Mouse (Mus musculus) adrenal gland (tissue): ENCODE results near the gene Fn3krp.

Experiments
- intact Hi-C: fragments of 180-260 bp; cut with DNase I; formaldehyde crosslinking; loops from one replicate; pipeline ENCODE4 v1.15.1; 2025
- long read RNA-seq, 2 experiments: library from polyadenylated mRNA; unstranded; transcript quantifications; one replicate each; pipeline ENCODE4 v2.0.0; 2020; ENCODE audit warnings: borderline replicate concordance in 1 of 2; ENCODE audit not compliant: insufficient replicate concordance in 1 of 2

Fn3krp gene
- long read RNA-seq, experiment 1, partial matches to known transcripts: 0 of 2 reads
- long read RNA-seq, experiment 1, other reads (novel, unspliced or antisense): 2 of 2 reads
- long read RNA-seq, experiment 2, partial matches to known transcripts: 0 of 1 reads
- long read RNA-seq, experiment 2, other reads (novel, unspliced or antisense): 1 of 1 reads

GRCm38 (mm10) chr11:121420830-121421552, at the start of gene Fn3krp:
Fn3krp (plus strand) TSS chr11:121421401.
- intact Hi-C loops: no loop called here

- intact Hi-C loops: no loop called here
Measured at GRCm38 (mm10) chr11:121373305-121373704, 47.9 kb upstream of the Fn3krp start.

DNA sequence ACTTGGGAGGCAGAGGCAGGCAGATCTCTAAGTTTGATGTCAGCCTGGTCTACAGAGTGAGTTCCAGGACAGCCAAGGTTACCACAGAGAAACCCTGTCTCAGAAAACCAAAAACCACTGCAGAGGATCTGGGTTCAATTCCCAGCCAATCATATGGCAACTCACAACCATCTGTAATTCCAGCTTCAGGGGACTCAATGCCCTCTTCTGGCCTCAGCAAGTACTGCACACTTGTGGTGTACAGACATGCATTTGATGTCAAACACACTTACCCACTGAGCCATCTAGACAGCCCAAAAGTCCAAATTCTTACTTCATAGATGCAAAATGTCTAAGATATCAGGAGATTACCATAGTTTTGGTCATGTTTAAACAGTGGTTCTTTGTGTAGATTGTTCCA, 42.6 kb upstream of the Fn3krp start:
- intact Hi-C loops: no loop called here

DNA sequence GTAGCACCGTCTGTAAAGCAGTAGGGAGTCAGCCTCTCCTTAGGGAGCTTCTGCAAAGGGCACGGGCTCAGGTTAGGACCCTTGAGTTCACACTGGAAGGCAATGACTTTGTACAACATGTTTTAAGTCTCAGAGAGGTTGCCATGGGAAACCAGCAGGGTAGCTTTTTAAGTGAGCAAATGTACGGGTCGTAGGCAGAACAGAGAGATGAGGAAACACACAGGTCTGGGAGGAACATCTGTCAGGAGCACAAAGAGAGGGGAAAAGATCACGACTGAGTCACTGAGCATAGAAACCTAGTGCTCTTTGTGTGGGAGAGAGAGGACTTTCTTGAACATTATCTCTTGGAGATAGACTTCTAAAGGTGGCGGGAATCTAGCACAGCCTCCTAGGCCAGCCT, 40.9 kb upstream of the Fn3krp start:
- intact Hi-C loops: no loop called here

DNA sequence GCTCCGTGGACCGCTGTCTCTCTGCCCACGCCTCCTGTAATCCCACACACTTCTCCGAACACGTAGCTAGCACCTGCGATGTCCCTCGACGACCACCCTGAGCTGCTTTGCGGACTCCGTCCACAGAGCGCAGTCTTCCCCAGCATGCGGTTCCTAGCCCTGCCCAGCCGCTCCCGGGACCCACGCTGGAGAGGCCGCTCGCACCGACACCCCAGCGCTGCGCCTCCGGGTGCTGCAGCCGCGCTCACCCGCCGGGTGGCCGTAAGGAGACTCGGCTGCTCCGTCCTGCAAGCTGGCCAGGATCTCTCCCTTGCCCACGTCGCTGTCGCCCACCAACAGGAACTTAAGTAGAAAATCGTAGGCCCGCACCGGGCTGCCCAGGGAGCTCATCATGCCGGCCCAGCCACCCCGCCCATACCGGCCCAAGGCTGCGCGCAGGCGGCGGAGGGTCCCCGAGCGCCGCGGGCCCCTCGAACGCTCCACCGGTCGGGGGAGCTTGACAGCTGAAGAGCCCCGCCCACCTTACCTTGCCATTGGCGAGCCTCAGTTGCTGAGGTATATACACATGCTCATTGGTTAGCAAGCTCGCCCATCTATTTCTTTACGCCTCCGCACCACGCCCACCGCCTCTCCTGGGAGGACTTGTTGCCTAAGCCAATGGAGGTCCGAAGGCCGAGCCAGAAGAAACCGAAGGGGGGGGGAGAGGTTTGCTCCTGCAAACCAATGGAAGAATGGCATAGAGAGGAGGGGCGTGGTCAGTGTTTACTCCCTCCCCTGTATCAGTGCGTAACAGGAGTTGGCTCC, 33.2 kb upstream of the Fn3krp start, which contains the start of gene Rab40b:
Rab40b (minus strand) TSS at position 502 of the 804 bp plus-strand sequence.
- intact Hi-C loops: no loop called here

DNA sequence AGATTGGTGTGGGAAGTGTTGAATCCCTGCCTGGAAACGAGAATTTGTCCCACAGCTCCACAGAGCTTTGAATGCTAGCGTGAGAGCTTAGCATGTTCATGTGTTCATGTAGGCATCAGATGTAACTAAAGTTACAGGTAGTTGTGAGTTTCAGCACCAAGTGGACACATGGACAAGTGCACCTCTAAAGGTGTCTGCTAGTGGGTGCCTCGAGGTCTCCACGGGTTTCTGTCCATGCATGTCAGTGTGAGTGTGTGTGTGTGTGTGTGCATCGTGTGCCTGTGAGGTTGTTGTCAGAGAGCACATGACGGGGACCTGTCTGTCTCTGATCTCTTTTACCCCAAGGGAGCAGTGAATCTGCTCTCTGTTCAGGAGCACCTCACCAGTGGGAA, 32.7 kb upstream of the Fn3krp start:
- intact Hi-C loops: no loop called here

DNA sequence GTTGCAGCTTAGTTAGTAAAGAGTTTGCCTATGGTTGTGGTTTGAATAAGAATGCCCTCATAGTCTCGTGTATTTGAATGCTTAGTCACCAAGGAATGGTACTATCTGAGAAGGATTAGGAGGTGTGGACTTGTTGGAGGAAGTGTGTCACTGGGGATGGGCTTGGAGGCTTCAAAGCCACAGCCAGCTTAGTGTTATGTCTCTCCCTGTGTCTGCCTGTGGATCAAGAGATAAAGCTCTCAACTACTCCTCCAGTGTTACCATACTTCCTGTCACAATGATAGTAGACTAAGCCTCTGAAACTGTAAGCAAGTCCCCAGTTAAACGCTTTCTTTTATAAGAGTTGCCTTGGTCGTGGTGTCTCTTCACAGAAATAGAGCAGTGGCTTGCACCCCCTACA, 30.4 kb upstream of the Fn3krp start:
- intact Hi-C loops: no loop called here

GRCm38 (mm10) chr11:121392405-121392804, 28.8 kb upstream of the Fn3krp start:
- intact Hi-C loops: no loop called here

DNA sequence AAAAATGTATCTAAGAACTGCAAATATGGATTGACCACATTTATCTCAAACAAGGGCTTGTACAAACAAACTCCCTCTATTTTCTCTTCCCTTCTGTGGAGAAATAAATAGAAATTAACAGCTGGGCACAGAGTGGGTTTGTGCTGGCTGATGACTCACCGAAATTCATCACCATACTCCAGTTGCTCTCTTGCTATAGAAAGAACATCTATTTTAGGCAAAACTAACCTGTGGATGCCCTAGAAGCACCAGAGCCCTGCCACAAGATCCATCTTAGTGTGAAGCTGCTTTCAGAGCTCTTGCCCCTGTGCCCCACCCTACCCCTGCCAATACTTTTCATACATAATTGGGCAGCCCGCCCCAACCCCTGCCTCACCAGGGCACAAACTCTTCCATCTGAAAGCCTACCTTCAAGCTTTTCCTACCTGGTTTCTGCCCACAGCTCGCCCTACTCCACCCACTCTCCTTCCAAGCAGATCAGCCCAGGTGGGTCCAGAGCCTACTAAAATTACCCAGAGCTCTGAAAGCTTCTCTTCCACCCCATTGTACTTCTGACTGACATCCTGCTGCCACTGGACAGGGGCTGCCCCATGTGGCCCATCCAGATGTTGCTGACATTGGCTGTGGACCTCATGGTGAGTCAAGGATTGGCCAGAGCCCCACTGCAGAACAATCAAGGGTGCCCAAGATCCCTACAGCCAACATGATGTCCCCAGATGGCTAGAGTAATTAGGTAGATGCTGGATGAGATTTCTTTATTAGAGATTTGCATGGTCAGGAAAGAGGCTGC, 13.6 kb upstream of the Fn3krp start:
- intact Hi-C loops: no loop called here

DNA sequence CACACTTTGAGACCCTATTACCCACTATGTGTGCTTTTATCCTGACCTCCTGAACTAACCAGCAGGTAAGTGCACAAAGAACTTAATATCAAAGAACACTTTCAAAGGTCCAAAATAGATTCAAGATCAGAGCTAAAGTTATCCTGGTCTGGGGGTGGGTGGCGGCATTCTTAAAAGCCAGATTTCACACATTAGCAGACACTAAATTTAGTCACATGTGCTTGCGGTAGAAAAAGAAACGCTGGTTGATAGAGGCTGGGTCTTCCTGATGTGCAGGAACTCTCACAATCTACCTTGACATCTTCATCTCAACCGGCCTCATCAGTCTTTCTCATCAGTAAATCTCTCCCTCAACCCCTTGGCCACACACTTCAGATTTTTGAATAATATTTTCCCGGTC, 6.4 kb upstream of the Fn3krp start:
- intact Hi-C loops: loop anchor here (5.0 kb wide), 1 partner anchor 57 kb away; no protein-coding TSS in a partner anchor

DNA sequence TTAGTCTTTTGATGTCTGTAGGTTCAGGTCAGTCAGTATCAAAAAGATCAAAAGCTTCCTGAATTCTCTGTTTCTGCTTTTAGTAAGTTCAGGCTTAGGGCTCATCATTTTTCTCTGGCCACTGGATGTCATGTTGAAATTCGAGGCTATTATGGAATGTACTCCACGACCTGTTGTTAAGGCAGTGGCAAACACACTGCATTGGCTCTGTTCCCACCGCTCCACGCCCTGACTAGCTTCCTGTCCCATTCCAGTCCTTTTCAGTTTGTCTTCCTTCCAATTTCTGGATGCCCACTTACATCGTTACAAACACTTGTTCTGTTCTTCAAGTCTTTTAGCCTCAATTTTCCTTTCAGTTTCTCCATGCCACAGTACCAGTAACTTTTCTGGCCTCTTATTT, 5.8 kb upstream of the Fn3krp start:
- intact Hi-C loops: loop anchor here (5.0 kb wide), 1 partner anchor 58 kb away; no protein-coding TSS in a partner anchor

GRCm38 (mm10) chr11:121417971-121418370, 3.2 kb upstream of the Fn3krp start:
- intact Hi-C loops: loop anchor here (5.0 kb wide), 1 partner anchor 61 kb away; no protein-coding TSS in a partner anchor

GRCm38 (mm10) chr11:121418932-121419331, 2.3 kb upstream of the Fn3krp start:
- intact Hi-C loops: loop anchor here (5.0 kb wide), 1 partner anchor 62 kb away; no protein-coding TSS in a partner anchor

DNA sequence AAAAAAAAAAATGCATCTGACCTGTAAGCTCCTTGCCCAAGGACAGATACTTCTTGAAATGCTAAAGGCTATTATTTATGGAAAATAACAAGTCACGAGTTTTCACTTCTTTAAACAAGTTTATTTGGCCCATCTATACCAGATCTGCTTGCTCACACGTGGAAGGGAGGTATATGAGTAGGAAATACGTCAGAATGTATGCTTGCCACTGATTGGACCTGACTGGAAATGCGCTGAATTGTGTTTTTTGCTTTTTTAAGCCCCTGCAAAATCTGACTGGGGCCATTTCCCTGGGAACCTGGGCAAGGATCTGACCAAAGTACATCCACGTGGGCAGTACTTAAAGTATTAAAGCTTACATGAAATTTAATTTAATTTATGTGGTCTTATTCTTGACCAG, 822 bp upstream of the Fn3krp start:
- intact Hi-C loops: no loop called here

GRCm38 (mm10) chr11:121421553-121422173, 462 bp downstream of the Fn3krp start:
- intact Hi-C loops: no loop called here

GRCm38 (mm10) chr11:121433397-121433796, 12.2 kb downstream of the Fn3krp start:
- intact Hi-C loops: no loop called here

GRCm38 (mm10) chr11:121434156-121435155, 13.3 kb downstream of the Fn3krp start, which contains the start of gene Fn3k:
Fn3k (plus strand) TSS chr11:121434913.
- intact Hi-C loops: no loop called here

DNA sequence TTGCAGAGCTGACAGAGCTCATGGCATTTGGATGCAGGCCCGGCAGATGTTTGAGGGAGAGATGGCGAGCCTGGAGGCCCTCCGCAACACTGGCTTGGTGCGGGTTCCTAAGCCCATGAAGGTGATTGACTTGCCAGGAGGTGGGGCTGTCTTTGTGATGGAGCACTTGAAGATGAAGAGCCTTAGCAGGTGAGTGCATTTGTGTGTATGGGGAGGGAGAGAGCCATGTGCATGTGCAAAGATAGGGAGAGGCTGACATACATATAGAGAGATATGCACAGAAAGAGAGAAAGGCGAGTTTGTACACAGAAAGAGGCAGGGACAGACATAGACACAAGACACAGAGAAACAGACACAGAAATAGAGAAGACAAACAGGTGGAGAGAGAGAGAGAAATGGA, 16.0 kb downstream of the Fn3krp start:
- intact Hi-C loops: no loop called here

DNA sequence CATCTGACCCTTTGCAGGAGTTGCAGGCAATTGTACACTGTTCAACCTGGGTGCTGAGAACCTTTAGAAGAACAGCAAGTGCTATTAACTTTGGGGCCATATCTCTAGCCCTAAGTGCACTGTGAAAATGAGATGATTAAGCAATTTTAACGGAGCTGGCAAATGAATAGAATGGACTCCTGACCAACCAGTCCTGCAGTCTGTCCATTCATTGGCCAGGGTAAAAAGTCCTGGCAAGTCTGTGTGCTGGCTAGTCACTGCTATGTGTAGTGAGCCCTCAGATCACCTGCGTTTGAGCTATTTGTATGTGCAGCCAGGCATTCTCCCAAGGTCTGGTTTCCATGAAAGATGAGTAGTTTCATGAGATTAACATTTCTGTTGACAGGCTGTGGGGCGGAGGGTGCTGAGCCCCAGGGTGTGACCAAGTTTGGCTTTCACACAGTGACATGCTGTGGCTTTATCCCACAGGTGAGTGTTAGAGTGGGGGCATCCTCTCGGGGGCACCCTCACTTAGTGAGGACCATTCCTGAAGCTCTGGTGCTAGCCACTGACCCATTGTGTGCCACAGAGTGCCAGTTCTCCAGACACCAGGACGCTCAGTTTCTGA, 18.6 kb downstream of the Fn3krp start:
- intact Hi-C loops: no loop called here
